Mouse (Mus musculus): ENCODE measurements around the gene Agrp. TPM values are rescaled to one million over a fixed set of nuclear protein-coding genes. Genes with fewer than 3 reads are reported as not detected.

Gene Agrp
- total and polyA plus RNA-seq, 2 experiments from 2014 or later, result 0.53 TPM; not detected in 1

GRCm38 (mm10) chr8:105623118-105623517 is 14.1 kb downstream of the Agrp start:
- no peaks in the 10 kb centered on the region for H3K9me3 ChIP-seq (replicated peaks; ENCODE audit: control insufficient read depth, low read length)
- DNase-seq (ENCODE audit: low spot score) (no peak), ATAC-seq (ENCODE audit: insufficient read depth, low read depth) (no peak)
- TF ChIP-seq CTCF (IDR thresholded peaks at IDR 0.05; ENCODE audit: low read depth), result no peak
- no peak for TF ChIP-seq EP300 (IDR thresholded peaks at IDR 0.05; ENCODE audit: low read depth)
- H3K36me3 ChIP-seq (replicated peaks; ENCODE audit: control insufficient read depth, insufficient read depth, low read length), result peaks cover 62% of the 10 kb centered on the region
- H3K4me2 ChIP-seq (ENCODE audit: low read depth, low read length), result peak overlapping the region; percentile 28; the same call in 1 of the 2 replicates
- peak overlapping the region; percentile 66 for H3K27ac ChIP-seq (ENCODE audit: low read depth)
- no peaks in the 10 kb centered on the region for H3K27me3 ChIP-seq (ENCODE audit: control insufficient read depth, insufficient read depth, low read length)
- H3K9ac ChIP-seq (replicated peaks; ENCODE audit: low read depth, low read length), result no peak overlapping the region; the same call in 1 of the 2 replicates
- 40% methylated on average over 5 of the region's 5 CpGs for WGBS
- H3K4me1 ChIP-seq (ENCODE audit: control insufficient read depth, insufficient read depth), result peaks cover 2% of the 10 kb centered on the region; the same call in 1 of the 2 replicates
- no peak overlapping the region for H3K4me3 ChIP-seq (ENCODE audit: low read depth, low read length)

GRCm38 (mm10) chr8:105622421-105622920 is 14.7 kb downstream of the Agrp start:
- peak; percentile 92 for DNase-seq (ENCODE audit: low spot score)
- Histone ChIP-seq H3K4me1 (ENCODE audit: control insufficient read depth, insufficient read depth) (peaks cover 2% of the 10 kb centered on the region; the same call in 1 of the 2 replicates), H3K9me3 (replicated peaks; ENCODE audit: control insufficient read depth, low read length) (no peaks in the 10 kb centered on the region), H3K27me3 (ENCODE audit: control insufficient read depth, insufficient read depth, low read length) (no peaks in the 10 kb centered on the region), H3K9ac (replicated peaks; ENCODE audit: low read depth, low read length) (no peak overlapping the region), H3K27ac (ENCODE audit: low read depth) (peak overlapping the region; percentile 66), H3K4me2 (ENCODE audit: low read depth, low read length) (peak overlapping the region; percentile 13; the same call in 1 of the 2 replicates), H3K36me3 (replicated peaks; ENCODE audit: control insufficient read depth, insufficient read depth, low read length) (peaks cover 69% of the 10 kb centered on the region), H3K4me3 (ENCODE audit: low read depth, low read length) (no peak overlapping the region)
- ATAC-seq (ENCODE audit: insufficient read depth, low read depth), result peak; percentile 90
- WGBS, result 8% methylated on average over 8 of the region's 8 CpGs
- TF ChIP-seq CTCF (IDR thresholded peaks at IDR 0.05; ENCODE audit: low read depth) (peak; percentile 98), EP300 (IDR thresholded peaks at IDR 0.05; ENCODE audit: low read depth) (peak; percentile 41; the same call in 1 of the 2 replicates)

GRCm38 (mm10) chr8:105621841-105622240 is 15.4 kb downstream of the Agrp start:
- H3K4me2 ChIP-seq (ENCODE audit: low read depth, low read length), result no peak overlapping the region
- 57% methylated on average over 4 of the region's 4 CpGs for WGBS
- H3K27ac ChIP-seq (ENCODE audit: low read depth), result peak overlapping the region; percentile 66; the same call in 1 of the 2 replicates
- ATAC-seq (ENCODE audit: insufficient read depth, low read depth) (0 out of 2 replicates have a peak, but pooled peaks have one; percentile 0), DNase-seq (ENCODE audit: low spot score) (no peak)
- H3K9me3 ChIP-seq (replicated peaks; ENCODE audit: control insufficient read depth, low read length), result no peaks in the 10 kb centered on the region
- H3K4me3 ChIP-seq (ENCODE audit: low read depth, low read length), result no peak overlapping the region
- no peak for TF ChIP-seq EP300 (IDR thresholded peaks at IDR 0.05; ENCODE audit: low read depth)
- TF ChIP-seq CTCF (IDR thresholded peaks at IDR 0.05; ENCODE audit: low read depth), result no peak
- peaks cover 2% of the 10 kb centered on the region; the same call in 1 of the 2 replicates for H3K4me1 ChIP-seq (ENCODE audit: control insufficient read depth, insufficient read depth)
- no peak overlapping the region for H3K9ac ChIP-seq (replicated peaks; ENCODE audit: low read depth, low read length)
- peaks cover 75% of the 10 kb centered on the region for H3K36me3 ChIP-seq (replicated peaks; ENCODE audit: control insufficient read depth, insufficient read depth, low read length)
- no peaks in the 10 kb centered on the region for H3K27me3 ChIP-seq (ENCODE audit: control insufficient read depth, insufficient read depth, low read length)

GRCm38 (mm10) chr8:105620946-105621720 is 16.1 kb downstream of the Agrp start:
- H3K4me3 ChIP-seq (ENCODE audit: low read depth, low read length), result no peak overlapping the region
- DNase-seq (ENCODE audit: low spot score) (no peak), ATAC-seq (ENCODE audit: insufficient read depth, low read depth) (no peak)
- no peak overlapping the region for H3K4me2 ChIP-seq (ENCODE audit: low read depth, low read length)
- H3K27me3 ChIP-seq (ENCODE audit: control insufficient read depth, insufficient read depth, low read length), result no peaks in the 10 kb centered on the region
- no peak overlapping the region for H3K9ac ChIP-seq (replicated peaks; ENCODE audit: low read depth, low read length)
- no peaks in the 10 kb centered on the region for H3K9me3 ChIP-seq (replicated peaks; ENCODE audit: control insufficient read depth, low read length)
- no peak overlapping the region for H3K27ac ChIP-seq (ENCODE audit: low read depth)
- 87% methylated on average over 21 of the region's 21 CpGs for WGBS
- TF ChIP-seq CTCF (IDR thresholded peaks at IDR 0.05; ENCODE audit: low read depth) (no peak), EP300 (IDR thresholded peaks at IDR 0.05; ENCODE audit: low read depth) (no peak)
- peaks cover 2% of the 10 kb centered on the region; the same call in 1 of the 2 replicates for H3K4me1 ChIP-seq (ENCODE audit: control insufficient read depth, insufficient read depth)
- H3K36me3 ChIP-seq (replicated peaks; ENCODE audit: control insufficient read depth, insufficient read depth, low read length), result peaks cover 82% of the 10 kb centered on the region

GRCm38 (mm10) chr8:105620211-105620610 is 17.0 kb downstream of the Agrp start:
- Histone ChIP-seq H3K4me1 (ENCODE audit: control insufficient read depth, insufficient read depth) (peaks cover 2% of the 10 kb centered on the region; the same call in 1 of the 2 replicates), H3K27ac (ENCODE audit: low read depth) (no peak overlapping the region), H3K27me3 (ENCODE audit: control insufficient read depth, insufficient read depth, low read length) (no peaks in the 10 kb centered on the region), H3K4me3 (ENCODE audit: low read depth, low read length) (no peak overlapping the region), H3K9me3 (replicated peaks; ENCODE audit: control insufficient read depth, low read length) (no peaks in the 10 kb centered on the region), H3K36me3 (replicated peaks; ENCODE audit: control insufficient read depth, insufficient read depth, low read length) (peaks cover 91% of the 10 kb centered on the region), H3K9ac (replicated peaks; ENCODE audit: low read depth, low read length) (no peak overlapping the region), H3K4me2 (ENCODE audit: low read depth, low read length) (no peak overlapping the region)
- TF ChIP-seq CTCF (IDR thresholded peaks at IDR 0.05; ENCODE audit: low read depth), result no peak
- no peak for TF ChIP-seq EP300 (IDR thresholded peaks at IDR 0.05; ENCODE audit: low read depth)
- ATAC-seq (ENCODE audit: insufficient read depth, low read depth), result no peak
- no peak for DNase-seq (ENCODE audit: low spot score)
- WGBS, result 88% methylated on average over 19 of the region's 19 CpGs

All from heart, postnatal 0 days (tissue).